Mouse (Mus musculus): Measurements from ENCODE around the gene Tpsb2. TPM values are rescaled to one million over a fixed set of nuclear protein-coding genes. Genes with fewer than 3 reads are reported as not detected.

The Tpsb2 gene
- 0.74 and 2.4 TPM in 2 replicates for polyA plus RNA-seq (2012; rRNA removed; ENCODE audit: low replicate concordance)

GRCm38 (mm10) chr17:25366005-25366404, at the start of gene Tpsb2:
TSS of gene Tpsb2 (plus strand) at chr17:25366305.

GRCm38 (mm10) chr17:25318354-25318753, 47.8 kb upstream of the Tpsb2 start, which contains the start of gene Prss29:
TSS of gene Prss29 (plus strand) at chr17:25318654.

GRCm38 (mm10) chr17:25345462-25345861, 20.6 kb upstream of the Tpsb2 start, which contains the start of gene Tpsab1:
TSS of gene Tpsab1 (minus strand) at chr17:25345562.

GRCm38 (mm10) chr17:25368973-25369372, 2.9 kb downstream of the Tpsb2 start, which contains the start of gene Tpsg1:
TSS of gene Tpsg1 (plus strand) at chr17:25369273.

Other genes starting within 250 kb of the Tpsb2 start
- 0.20 TPM in 1 of 2 replicates, not detected in the other for gene Ptx4, start 245.5 kb upstream of the Tpsb2 start, polyA plus RNA-seq (2012; rRNA removed; ENCODE audit: low replicate concordance)
- 15.3 and 15.8 TPM in 2 replicates for gene Clcn7, start 232.9 kb upstream of the Tpsb2 start, polyA plus RNA-seq (2012; rRNA removed; ENCODE audit: low replicate concordance)
- not detected in 2 replicates for gene Ccdc154, start 203.8 kb upstream of the Tpsb2 start, polyA plus RNA-seq (2012; rRNA removed; ENCODE audit: low replicate concordance)
- gene Gm38655, start 190.8 kb upstream of the Tpsb2 start, polyA plus RNA-seq (2012; rRNA removed; ENCODE audit: low replicate concordance): 0.49 TPM in 1 of 2 replicates, not detected in the other
- gene BC003965, start 181.8 kb upstream of the Tpsb2 start, polyA plus RNA-seq (2012; rRNA removed; ENCODE audit: low replicate concordance): 9.4 and 18.4 TPM in 2 replicates
- 11.9 and 17.4 TPM in 2 replicates for gene Unkl, start 177.9 kb upstream of the Tpsb2 start, polyA plus RNA-seq (2012; rRNA removed; ENCODE audit: low replicate concordance)
- gene Gnptg, start 126.2 kb upstream of the Tpsb2 start, polyA plus RNA-seq (2012; rRNA removed; ENCODE audit: low replicate concordance): 25.9 and 27.6 TPM in 2 replicates
- 11.0 and 13.7 TPM in 2 replicates for gene Tsr3, start 126.1 kb upstream of the Tpsb2 start, polyA plus RNA-seq (2012; rRNA removed; ENCODE audit: low replicate concordance)
- 19.8 and 28.1 TPM in 2 replicates for gene Baiap3, start 109.9 kb upstream of the Tpsb2 start, polyA plus RNA-seq (2012; rRNA removed; ENCODE audit: low replicate concordance)
- 52.6 and 73.8 TPM in 2 replicates for gene Ube2i, start 91.7 kb upstream of the Tpsb2 start, polyA plus RNA-seq (2012; rRNA removed; ENCODE audit: low replicate concordance)
- gene Prss34, start 67.9 kb upstream of the Tpsb2 start, polyA plus RNA-seq (2012; rRNA removed; ENCODE audit: low replicate concordance): not detected in 2 replicates
- 0.34 TPM in 1 of 2 replicates, not detected in the other for gene Prss28, start 57.7 kb upstream of the Tpsb2 start, polyA plus RNA-seq (2012; rRNA removed; ENCODE audit: low replicate concordance)
- gene Prss29, start 47.7 kb upstream of the Tpsb2 start, polyA plus RNA-seq (2012; rRNA removed; ENCODE audit: low replicate concordance): not detected in 2 replicates
- gene Tpsab1, start 20.7 kb upstream of the Tpsb2 start, polyA plus RNA-seq (2012; rRNA removed; ENCODE audit: low replicate concordance): not detected in 2 replicates
- gene Tpsg1, start 3.0 kb downstream of the Tpsb2 start, polyA plus RNA-seq (2012; rRNA removed; ENCODE audit: low replicate concordance): 32.4 and 59.2 TPM in 2 replicates
- gene Cacna1h, start 67.5 kb downstream of the Tpsb2 start, polyA plus RNA-seq (2012; rRNA removed; ENCODE audit: low replicate concordance): 20.3 and 29.6 TPM in 2 replicates
- gene Tekt4, start 88.3 kb downstream of the Tpsb2 start, polyA plus RNA-seq (2012; rRNA removed; ENCODE audit: low replicate concordance): 0.13 and 0.19 TPM in 2 replicates
- 0.33 and 0.70 TPM in 2 replicates for gene Sstr5, start 131.0 kb downstream of the Tpsb2 start, polyA plus RNA-seq (2012; rRNA removed; ENCODE audit: low replicate concordance)
- gene Sox8, start 204.4 kb downstream of the Tpsb2 start, polyA plus RNA-seq (2012; rRNA removed; ENCODE audit: low replicate concordance): 0.35 and 0.44 TPM in 2 replicates
- 12.1 and 16.5 TPM in 2 replicates for gene Lmf1, start 212.8 kb downstream of the Tpsb2 start, polyA plus RNA-seq (2012; rRNA removed; ENCODE audit: low replicate concordance)